Mouse (Mus musculus) C2C12 (cell line): Measurements from ENCODE around the gene Mmp19.

Experiments
- MYOG ChIP-seq: IDR thresholded peaks from one replicate; pipeline ENCODE4 v1.6.1; 2011; ENCODE audit not compliant: control insufficient read depth, insufficient read length; ENCODE audit errors: extremely low read depth
- USF1 ChIP-seq: IDR thresholded peaks from one replicate; pipeline ENCODE4 v1.6.1; 2011; ENCODE audit warnings: low read depth, mild to moderate bottlenecking, control low read depth, moderate library complexity

DNA sequence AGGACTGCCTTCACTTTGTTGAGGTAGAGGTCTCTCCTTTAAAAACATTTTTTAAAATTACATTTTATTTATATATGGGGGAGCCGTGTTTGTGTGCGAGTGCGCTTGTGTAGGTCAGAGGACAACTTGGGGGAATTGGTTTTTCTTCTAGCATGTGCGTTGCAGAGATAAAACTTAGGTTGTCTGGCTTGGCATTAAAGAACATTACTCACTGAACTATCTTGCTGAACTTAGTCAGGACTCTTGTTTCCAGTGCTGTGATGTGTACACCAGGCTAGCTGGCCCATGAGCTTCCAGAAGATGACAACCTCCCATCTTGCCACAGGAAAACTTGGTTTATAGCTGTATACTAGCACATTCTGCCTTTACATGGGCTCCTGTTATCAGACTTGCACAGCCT, 56.0 kb downstream of the Mmp19 start:
- TF ChIP-seq MYOG (no peak), USF1 (no peak)
